Mouse (Mus musculus) liver, embryonic 14.5 days (tissue): ENCODE results near the gene Nrxn3.

Experiments
- CTCF ChIP-seq: IDR thresholded peaks from 2 replicates; pipeline ENCODE4 v1.5.1; 2016; ENCODE audit warnings: antibody characterized with exemption, low read depth, control low read depth
- EP300 ChIP-seq: IDR thresholded peaks from 2 replicates; pipeline ENCODE4 v1.6.1; 2016; ENCODE audit warnings: antibody characterized with exemption, low read depth

DNA sequence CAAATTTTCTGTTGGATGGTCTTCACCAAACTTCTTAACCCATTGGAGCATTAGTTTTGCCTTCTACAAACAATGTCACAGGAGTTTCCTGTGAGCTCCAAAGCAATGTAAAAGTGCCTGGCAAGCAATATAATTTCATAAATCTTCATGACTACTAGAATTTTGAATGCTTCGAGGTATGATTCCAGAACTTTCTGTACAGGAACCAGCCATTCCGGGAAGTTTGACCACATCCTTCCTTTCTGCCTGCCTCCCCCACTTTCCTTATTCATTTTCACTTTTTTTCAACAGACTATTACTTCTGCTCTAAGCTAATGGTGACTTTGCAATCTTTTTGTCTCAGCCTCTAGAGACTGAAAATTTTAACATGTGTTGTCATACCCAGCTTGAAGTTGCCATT is 1218.1 kb downstream of the Nrxn3 start:
- no peak for TF ChIP-seq CTCF
- TF ChIP-seq EP300: no peak
